21 mouse cellular contexts compared by ENCODE assay signal in the genomic region with DNA sequence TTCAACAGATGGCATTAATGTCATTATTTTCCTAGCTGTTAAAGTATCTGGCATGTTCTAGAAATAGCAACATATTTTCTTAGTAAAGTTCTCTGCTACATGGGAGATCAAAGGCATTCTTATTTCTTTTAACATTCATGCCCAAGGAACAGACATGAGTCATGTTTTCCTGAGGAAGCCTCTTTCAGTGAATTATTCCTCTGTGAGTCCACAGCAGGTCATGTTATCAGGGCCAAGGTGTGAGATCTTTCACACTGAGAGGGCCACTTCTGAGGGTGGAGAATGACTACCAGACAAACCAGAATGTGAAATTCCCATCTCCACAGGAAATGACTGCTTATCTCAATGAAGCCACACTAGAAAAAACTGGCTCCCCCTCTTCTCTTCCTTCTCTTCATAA.
DNase-seq lines count a peak whose midpoint lies in the region; ATAC-seq and TF ChIP-seq lines count a peak whose summit lies in the region.
"Had no signal": no experiment of that assay in that cellular context is flagged by ENCODE, and none has a peak within 500 bp of the region (broad histone marks: within the 10 kb centered on the region; RNA-seq: fewer than 3 reads in every experiment).

No protein-coding gene starts in this region.

- H3K27me3 ChIP-seq in lung, embryonic 14.5 days (ENCODE audit: insufficient read depth, low read length): no peaks in the 10 kb centered on the region
- H3K27me3 ChIP-seq: embryonic facial prominence, embryonic 12.5 days; forebrain, embryonic 13.5 days; forebrain, embryonic 15.5 days; Patski had no signal

- H3K4me3 ChIP-seq in lung, embryonic 14.5 days (ENCODE audit: low read depth, low read length): no peak overlapping the region
- H3K4me3 ChIP-seq: embryonic facial prominence, embryonic 10.5 days; embryonic facial prominence, embryonic 12.5 days; forebrain, embryonic 13.5 days; forebrain, embryonic 15.5 days had no signal

- H3K36me3 ChIP-seq in lung, embryonic 14.5 days (ENCODE audit: insufficient read depth): no peaks in the 10 kb centered on the region
- H3K36me3 ChIP-seq: embryonic facial prominence, embryonic 10.5 days; embryonic facial prominence, embryonic 12.5 days; forebrain, embryonic 15.5 days had no signal

- H3K27ac ChIP-seq in lung, embryonic 14.5 days (ENCODE audit: low read depth): no peak overlapping the region
- H3K27ac ChIP-seq: embryonic facial prominence, embryonic 10.5 days; embryonic facial prominence, embryonic 12.5 days; forebrain, embryonic 13.5 days; forebrain, embryonic 15.5 days had no signal

- H3K4me2 ChIP-seq in lung, embryonic 14.5 days: no peak overlapping the region
- H3K4me2 ChIP-seq: embryonic facial prominence, embryonic 12.5 days; forebrain, embryonic 13.5 days; forebrain, embryonic 15.5 days had no signal

- no peak overlapping the region for H3K9ac ChIP-seq in lung, embryonic 14.5 days
- H3K9ac ChIP-seq: embryonic facial prominence, embryonic 12.5 days; forebrain, embryonic 13.5 days; forebrain, embryonic 15.5 days; forebrain, postnatal 0 days had no signal

- H3K4me1 ChIP-seq in lung, embryonic 14.5 days (ENCODE audit: insufficient read depth): no peaks in the 10 kb centered on the region
- H3K4me1 ChIP-seq: embryonic facial prominence, embryonic 10.5 days; embryonic facial prominence, embryonic 12.5 days; forebrain, embryonic 13.5 days; forebrain, embryonic 15.5 days had no signal

- H3K9me3 ChIP-seq in lung, embryonic 14.5 days (ENCODE audit: low read depth, low read length): no peaks in the 10 kb centered on the region
- H3K9me3 ChIP-seq: embryonic facial prominence, embryonic 10.5 days; embryonic facial prominence, embryonic 12.5 days; forebrain, embryonic 13.5 days; forebrain, embryonic 15.5 days had no signal

- no peak for TF ChIP-seq CTCF in lung, embryonic 14.5 days (IDR thresholded peaks at IDR 0.05; ENCODE audit: low read depth)

- peak; percentile 6 for DNase-seq in lung, embryonic 14.5 days
- no peak for DNase-seq in lung, postnatal 14 days
- DNase-seq in 416B (ENCODE audit: low read depth): peak; percentile 79
- peak; percentile 7 for DNase-seq in mesoderm, embryonic 11.5 days (ENCODE audit: low read depth, low spot score)
- DNase-seq in left cerebral cortex, adult 8-10 months (ENCODE audit: low spot score in 2 of 2): no peak
- DNase-seq in urinary bladder, adult 2 months (ENCODE audit: low spot score): no peak
- DNase-seq: adrenal gland, adult 8-10 months; adrenal gland, postnatal 14 days; adrenal gland, postnatal 36 days; cerebellum, adult 11-12 months; cerebellum, adult 2 months; cerebellum, adult 9-10 months; cerebellum, postnatal 10 days; cerebellum, postnatal 25 days; forebrain, postnatal 0 days had no signal

- 0 out of 2 replicates have a peak, but pooled peaks have one; percentile 31 for ATAC-seq in lung, embryonic 14.5 days (ENCODE audit: insufficient read depth)
- ATAC-seq: activated CD4-positive, CD25-positive, alpha-beta regulatory T cell, adult 4 months; forebrain, embryonic 13.5 days; forebrain, embryonic 15.5 days; forebrain, postnatal 0 days; Patski had no signal

Comparison
In these comparisons a context has a peak if more than half of its experiments do, and no peak if none do; other contexts are left out.
1. DNase-seq: peak in lung, embryonic 14.5 days (single experiment), 416B (single experiment) and mesoderm, embryonic 11.5 days (single experiment); none in lung, postnatal 14 days (single experiment), left cerebral cortex, adult 8-10 months (0 of 2) and urinary bladder, adult 2 months (single experiment).